Mouse (Mus musculus): Measurements from ENCODE around the gene Tnip1.

The Tnip1 gene

GRCm38 (mm10) chr11:54884197-54884828 is 78.4 kb downstream of the Tnip1 start:
- CTCF ChIA-PET: interaction anchor here (0.6 to 0.7 kb wide), 5 partner anchors 8 to 485 kb away, joined by 3 to 11 read pairs (median 5); no protein-coding TSS in a partner anchor

GRCm38 (mm10) chr11:54882671-54883070 is 80.0 kb downstream of the Tnip1 start:
- CTCF ChIA-PET: no interaction called here

- CTCF ChIA-PET: interaction anchor here (0.6 kb wide), 1 partner anchor 103 kb away, joined by 3 read pairs; no protein-coding TSS in a partner anchor
Observed at GRCm38 (mm10) chr11:54881051-54881474, 81.7 kb downstream of the Tnip1 start.

- CTCF ChIA-PET: interaction anchor here (0.6 to 1.2 kb wide), 2 partner anchors 104 to 233 kb away, joined by 3 to 4 read pairs; no protein-coding TSS in a partner anchor
Observed at GRCm38 (mm10) chr11:54879922-54880321, 82.8 kb downstream of the Tnip1 start.

GRCm38 (mm10) chr11:54879434-54879833 is 83.3 kb downstream of the Tnip1 start:
- CTCF ChIA-PET: no interaction called here

- CTCF ChIA-PET: interaction anchor here (0.6 kb wide), 1 partner anchor 130 kb away, joined by 3 read pairs; no protein-coding TSS in a partner anchor
Observed at GRCm38 (mm10) chr11:54878893-54879292, 83.8 kb downstream of the Tnip1 start.

- CTCF ChIA-PET: no interaction called here
Observed at GRCm38 (mm10) chr11:54876031-54876430, 86.7 kb downstream of the Tnip1 start.

GRCm38 (mm10) chr11:54871831-54872537 is 90.7 kb downstream of the Tnip1 start:
- CTCF ChIA-PET: no interaction called here

- CTCF ChIA-PET: no interaction called here
Observed at GRCm38 (mm10) chr11:54869318-54869717, 93.4 kb downstream of the Tnip1 start.

- CTCF ChIA-PET: no interaction called here
Observed at GRCm38 (mm10) chr11:54868445-54868844, 94.3 kb downstream of the Tnip1 start.

- CTCF ChIA-PET: interaction anchor here (1.1 kb wide), 1 partner anchor 166 kb away, joined by 6 read pairs; no protein-coding TSS in a partner anchor
Observed at GRCm38 (mm10) chr11:54867903-54868434, 94.7 kb downstream of the Tnip1 start.

GRCm38 (mm10) chr11:54867049-54867385 is 95.7 kb downstream of the Tnip1 start:
- CTCF ChIA-PET: interaction anchor here (1.1 kb wide), 1 partner anchor 165 kb away, joined by 6 read pairs; no protein-coding TSS in a partner anchor

- CTCF ChIA-PET: no interaction called here
Observed at GRCm38 (mm10) chr11:54866119-54867048, 96.3 kb downstream of the Tnip1 start, which contains the start of gene Hint1. Gene Hint1 (plus strand): TSS chr11:54866383.

- CTCF ChIA-PET: no interaction called here
Observed at GRCm38 (mm10) chr11:54865330-54866085, 97.2 kb downstream of the Tnip1 start.

- CTCF ChIA-PET: interaction anchor here (0.6 to 1.3 kb wide), 4 partner anchors 115 to 161 kb away, joined by 3 to 5 read pairs (median 4); no protein-coding TSS in a partner anchor
Observed at GRCm38 (mm10) chr11:54862621-54863520, 99.8 kb downstream of the Tnip1 start.

GRCm38 (mm10) chr11:54861471-54862420 is 101.0 kb downstream of the Tnip1 start:
- CTCF ChIA-PET: interaction anchor here (0.6 to 1.3 kb wide), 7 partner anchors 11 to 160 kb away, joined by 3 to 5 read pairs (median 4); no protein-coding TSS in a partner anchor

All from spleen, embryonic (tissue).